Mouse (Mus musculus) R1 (cell line): ENCODE measurements around the gene Gtf2f1.

ENCODE experiments used
- DNase-seq: peaks from one replicate; pipeline ENCODE4 v3.0.0-alpha.2; 2018; ENCODE audit warnings: low read depth, low spot score

Gtf2f1 gene

DNA sequence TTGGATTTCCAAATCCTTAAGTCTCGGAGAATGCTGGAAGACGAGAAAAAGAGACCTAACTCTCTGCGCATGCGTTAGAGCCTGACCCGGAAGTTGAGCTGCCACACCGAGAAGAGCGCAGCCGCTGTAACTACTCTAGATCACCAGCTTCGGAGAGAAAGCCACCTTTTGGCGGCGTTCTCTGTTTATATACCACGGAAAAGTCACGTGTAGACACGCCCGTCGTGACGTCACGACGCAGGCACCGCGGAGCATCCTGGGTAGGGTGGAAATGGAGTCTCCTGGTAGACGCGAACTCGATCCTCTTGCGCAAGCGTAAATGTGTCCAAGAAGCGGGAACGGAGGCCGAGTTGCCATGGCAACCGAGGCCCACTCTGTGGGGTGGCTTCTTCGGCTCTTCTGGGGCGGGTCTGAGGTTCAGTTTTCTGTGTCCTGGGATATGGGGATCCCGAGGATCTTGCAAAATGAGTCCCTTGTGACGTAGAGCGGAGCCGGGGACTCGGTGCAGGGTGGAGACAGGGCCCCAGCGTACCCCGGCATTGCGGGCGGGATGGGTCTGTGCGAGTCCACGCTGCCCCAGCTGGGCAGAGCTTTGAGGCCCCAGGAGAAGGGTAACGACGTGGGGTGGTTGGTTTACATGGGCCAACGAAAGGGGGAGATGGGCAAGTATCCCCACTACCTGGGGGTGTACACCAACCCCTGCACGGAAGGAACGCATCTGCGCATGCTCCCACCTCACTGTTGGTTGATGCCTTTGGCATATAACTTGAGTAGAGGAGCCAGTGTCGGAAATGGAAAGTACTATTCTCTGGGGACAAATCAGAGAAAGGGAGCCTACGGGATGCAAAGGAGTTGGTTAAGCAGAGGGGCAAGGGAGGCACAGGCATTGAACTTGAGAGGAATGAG, at the start of gene Gtf2f1, which contains the start of gene Gm17949:
TSS of gene Gtf2f1 (minus strand) at position 53 of the 906 bp plus-strand sequence.
TSS of gene Gm17949 (plus strand) at position 234 of the 906 bp plus-strand sequence.
- DNase-seq: peak; percentile 99

DNA sequence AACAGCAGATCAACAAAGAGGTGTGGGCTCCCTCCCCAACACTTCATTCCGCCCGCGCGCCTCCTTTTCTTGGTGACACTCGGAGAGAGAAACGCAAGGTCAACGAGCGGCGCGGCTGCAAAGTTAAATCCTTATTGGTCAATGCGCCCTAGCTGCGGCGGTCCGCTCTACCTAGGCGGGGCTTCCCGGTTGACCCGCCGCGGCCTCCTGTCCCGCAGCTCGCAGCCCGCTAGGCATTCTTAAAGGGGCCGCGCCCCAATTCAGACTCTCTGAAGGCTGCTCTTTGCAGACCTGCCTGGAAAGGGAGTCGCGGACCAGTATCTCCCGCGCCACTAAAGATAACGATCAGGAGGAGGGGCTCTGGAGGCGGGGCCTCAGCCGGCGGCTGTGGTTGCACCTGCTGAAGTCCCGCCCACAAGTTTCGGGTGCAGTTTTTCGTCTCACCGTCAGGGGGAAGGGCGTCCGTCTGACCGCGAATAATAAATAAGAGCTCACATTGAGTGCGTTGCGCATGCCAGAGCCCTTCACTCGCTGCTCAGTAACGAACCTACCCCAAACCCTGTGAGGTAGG, 49.2 kb upstream of the Gtf2f1 start:
- DNase-seq: peak; percentile 98

DNA sequence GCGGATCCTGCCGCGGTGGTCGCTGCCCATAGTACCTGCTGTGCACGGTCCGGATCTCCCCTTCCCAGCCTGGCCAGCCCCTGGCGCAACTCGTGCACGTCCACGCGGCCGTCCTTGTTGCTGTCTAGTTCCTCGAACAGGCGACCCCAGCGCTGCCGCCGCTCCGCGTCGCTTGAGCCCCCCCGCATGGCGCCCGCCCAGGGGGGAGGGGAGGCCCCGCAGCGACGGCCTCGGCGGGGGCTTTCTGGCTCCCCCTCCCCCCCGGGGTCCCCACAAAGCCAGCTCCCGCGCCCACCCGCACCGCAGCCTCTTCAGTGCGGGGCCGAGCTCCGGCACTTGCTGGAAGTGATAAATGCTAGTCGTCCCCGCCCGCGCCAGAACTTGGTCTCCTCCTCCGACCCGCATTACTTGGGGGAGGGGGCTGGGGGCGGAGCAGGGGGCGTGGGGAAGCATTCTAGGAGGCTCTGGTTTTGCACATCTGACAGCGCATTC, 48.4 kb upstream of the Gtf2f1 start, which contains the start of gene Slc25a23:
TSS of gene Slc25a23 (minus strand) at position 378 of the 492 bp plus-strand sequence.
- peak; percentile 92 for DNase-seq

DNA sequence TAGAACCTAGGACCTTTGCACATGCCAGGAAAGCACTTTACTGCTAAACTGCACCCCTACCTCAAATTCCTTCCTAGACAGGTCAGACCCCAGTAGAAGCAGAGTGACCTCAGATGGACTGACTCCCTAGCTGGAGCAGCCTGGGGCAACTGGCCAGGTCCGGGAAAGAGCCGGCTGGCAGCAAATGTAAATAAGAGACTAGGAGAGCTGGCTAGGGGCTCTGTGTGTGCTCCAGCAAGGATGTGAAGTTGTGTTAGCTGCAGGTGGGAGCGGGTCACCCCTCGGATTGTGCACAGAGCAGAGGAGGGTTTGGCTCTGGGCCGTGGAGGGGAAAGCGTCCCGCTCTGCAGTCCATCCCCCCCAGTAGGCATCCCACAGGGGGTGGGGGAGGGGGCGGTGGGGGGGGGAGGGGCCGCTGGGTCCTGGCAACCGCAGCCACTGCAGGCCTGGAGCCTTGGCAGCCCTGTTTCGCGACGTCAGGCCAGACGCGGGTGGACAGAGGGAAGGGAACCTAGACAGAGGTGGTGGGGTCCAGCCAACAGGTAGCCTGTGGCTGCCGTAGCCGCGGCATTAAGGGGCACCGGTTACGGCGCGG, 47.9 kb upstream of the Gtf2f1 start, which contains the start of gene Crb3:
TSS of gene Crb3 (plus strand) at position 215 of the 595 bp plus-strand sequence.
- no peak for DNase-seq

DNA sequence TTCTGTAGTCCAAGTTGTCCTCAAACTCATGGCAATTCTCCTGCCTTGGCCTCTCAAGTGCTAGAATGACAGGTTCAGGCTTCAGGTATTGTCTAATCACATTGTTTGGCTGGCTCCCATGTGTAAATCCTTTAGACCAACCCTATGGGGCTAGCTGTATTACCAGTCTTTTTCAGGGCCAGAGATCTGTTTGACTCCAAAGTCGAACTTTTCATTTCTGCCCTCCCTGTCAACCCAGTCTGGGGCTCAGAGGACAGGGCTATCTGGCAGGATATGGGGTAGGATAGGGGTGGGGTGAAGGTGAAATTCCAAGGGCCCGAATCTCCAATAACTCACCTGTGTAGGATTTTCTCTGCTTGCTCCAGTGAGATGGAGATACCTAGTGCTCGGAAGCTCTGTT, 45.2 kb upstream of the Gtf2f1 start:
- no peak for DNase-seq

DNA sequence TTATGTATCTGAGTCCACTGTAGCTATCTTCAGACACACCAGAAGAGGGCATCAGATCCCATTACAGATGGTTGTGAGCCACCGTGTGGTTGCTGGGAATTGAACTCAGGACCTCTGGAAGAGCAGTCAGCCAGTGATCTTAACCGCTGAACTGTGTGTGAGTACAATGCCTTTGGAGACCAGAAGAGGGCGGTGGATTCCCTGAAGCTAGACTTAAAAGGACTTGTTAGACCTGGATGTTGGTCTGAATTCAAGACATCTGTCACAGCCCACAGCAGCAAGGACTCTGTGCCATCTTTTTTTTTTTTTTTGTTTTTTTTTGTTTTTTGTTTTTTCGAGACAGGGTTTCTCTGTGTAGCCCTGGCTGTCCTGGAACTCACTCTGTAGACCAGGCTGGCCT, 40.6 kb upstream of the Gtf2f1 start:
- peak; percentile 84 for DNase-seq

DNA sequence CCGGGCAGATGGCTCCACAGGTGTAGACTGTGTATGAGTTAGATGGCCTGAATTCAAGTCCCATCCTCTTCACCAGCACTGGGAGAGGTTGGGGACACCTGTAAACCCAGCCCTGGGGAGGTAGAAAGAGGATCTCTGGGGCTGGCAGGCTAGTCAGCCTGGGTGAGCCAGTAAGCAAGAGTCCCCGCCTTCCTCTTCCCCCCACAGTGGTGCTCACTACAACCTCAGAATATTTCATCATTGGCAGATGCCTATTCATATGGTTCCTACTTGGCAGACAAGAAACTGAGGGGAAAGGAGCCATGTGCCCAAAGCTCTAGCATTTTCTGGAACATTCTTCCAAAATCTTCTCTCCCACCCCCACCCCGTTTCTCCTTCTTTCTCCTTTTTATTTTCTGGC, 37.7 kb upstream of the Gtf2f1 start:
- DNase-seq: no peak

DNA sequence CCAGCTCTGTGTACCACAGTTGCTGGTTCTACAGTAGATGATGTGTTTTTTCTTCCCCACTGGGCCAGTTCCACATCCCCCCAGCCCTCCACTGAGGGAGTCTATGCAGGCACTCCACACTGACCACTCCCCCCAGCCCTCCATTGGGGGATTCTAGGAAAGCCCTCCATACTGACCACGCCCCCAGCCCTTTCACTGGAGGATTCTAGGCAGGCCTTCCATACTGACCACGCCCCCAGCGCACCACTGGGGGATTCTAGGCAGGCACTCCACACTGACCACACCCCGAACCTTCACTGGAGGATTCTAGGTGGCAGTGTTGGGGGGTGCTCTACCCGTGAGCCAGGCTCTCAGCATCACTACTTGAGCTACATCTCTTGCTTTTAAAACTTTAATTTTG, 36.3 kb upstream of the Gtf2f1 start:
- DNase-seq: peak; percentile 99

DNA sequence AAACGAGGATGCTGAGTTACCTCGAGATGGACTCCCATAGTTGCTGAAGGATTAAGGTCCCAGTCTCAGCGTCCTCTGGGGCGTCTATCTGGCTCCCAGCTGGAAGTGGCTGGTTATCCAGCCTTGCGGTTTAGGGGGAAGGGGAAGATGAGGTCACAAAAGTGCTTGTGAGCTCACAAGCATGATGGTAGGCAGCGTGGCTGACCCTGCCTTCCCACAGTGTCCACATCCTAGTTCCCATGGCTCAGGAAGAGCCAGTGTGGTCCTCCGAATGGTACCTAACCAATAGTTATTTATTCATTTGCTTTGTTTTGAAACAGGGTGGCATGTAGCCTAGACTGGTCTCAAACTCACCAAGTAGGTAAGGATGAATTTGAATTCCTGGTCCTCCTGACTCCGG, 30.5 kb upstream of the Gtf2f1 start, which contains the start of gene Slc25a41:
TSS of gene Slc25a41 (minus strand) at position 101 of the 400 bp plus-strand sequence.
- DNase-seq: no peak

DNA sequence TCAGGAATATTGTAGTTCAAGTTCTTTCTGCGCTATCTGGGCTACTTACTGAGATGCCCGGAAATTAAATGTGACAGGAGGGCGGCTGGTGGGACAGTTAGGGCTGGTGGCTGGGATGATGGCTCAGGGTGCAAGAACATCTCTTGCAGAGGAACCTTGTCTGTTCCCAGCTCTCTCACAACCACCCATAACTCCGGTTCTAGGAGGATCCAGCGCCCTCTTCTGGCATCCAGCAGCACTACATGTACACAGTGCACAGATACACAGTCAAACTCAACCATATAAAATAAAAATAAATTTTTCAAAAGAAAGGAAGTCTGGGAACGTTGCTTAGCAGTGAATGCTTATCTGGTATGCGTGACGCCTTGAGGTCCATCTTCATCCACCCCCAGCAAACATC, 27.9 kb upstream of the Gtf2f1 start:
- DNase-seq: peak; percentile 77

DNA sequence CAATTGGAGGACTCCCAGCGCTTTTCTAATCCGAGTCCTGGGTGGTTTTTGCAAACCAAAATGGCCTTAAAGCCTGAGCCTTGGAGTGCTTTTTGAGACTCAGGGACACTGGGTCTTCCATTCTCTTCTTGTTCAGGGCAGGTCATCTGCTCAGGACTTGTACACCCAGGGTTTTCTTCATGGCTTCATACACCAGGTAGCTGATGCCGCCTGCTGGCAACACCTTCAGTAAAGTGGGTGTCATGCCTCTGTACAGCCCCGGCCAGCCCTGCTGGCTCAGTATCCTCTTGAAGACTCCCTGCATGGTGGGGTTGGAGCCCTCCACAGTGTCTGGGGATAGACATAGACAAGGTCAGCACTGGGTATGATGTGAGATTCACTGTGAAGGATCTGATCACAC, 21.8 kb upstream of the Gtf2f1 start:
- DNase-seq: no peak

DNA sequence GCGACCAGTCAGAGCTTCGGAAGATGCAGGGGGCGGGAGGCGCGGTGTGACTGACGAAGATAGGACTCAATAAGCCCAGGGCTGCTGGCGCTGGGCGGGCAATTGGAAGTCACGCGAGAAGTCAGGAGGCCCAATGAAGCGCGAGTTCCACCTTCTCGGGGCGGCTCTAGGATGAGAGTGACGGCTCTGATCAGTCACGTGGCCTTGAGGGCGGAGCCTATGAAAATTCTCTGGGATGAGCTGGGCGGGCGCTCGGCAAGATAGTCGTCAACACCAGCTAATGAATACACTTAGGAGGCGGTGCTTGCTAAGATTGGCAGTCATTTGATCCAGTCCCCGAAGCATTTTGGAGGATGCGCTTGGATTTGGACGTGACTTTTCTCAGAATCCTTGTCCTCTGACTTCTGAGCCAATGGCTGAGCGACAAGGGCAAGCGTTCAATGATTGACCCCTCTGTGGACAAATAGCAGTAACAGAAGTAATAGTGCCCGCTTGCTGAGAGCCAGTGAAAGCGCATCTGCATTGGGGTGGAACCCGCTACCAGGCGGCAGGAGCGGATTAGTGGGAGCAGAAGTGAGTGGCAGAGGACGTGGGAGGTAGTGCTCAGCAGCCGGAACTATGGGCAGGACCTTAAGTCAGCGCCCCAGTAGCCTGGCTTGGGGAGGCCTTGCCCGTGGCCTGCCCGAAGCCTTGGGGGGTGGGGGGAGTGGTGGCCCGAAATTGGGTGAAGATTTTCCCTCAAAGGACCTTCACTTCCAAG, 20.8 kb upstream of the Gtf2f1 start:
- DNase-seq: peak; percentile 100

DNA sequence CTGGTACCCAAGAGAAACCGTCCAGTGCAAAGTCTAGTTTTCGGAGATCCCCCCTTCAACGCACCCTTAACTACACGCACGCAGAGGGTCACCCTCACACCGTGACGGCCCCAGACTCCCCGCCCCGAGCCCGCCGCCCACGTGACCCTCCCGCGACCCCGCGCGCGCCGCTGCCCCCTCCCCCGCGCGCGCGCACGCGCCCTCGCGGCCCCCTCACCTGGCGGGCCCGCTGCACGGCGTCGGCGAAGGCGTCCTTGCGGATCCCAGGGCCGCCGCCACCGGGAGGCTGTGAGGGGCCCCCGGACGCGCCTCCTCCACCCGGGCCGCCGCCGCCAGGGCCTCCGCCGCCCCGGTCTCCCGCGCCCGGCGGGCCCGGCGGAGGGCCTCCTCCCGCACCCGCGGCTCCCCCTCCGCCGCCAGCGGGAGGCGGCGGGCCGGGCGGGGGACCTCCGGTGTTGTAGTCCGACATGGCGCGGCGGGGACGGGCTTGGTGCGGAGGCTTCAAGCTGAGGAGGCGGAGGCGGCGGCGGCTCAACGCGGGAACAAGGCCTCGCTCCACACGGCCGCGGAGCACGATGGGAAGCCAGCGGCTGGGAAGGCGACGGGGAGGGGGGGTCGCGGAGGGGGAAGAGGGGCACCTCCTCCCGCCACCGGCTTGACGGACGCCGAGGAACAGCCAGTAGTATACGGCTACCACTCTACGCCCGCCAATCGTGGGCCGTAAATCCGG, 20.0 kb upstream of the Gtf2f1 start, which contains the start of gene Khsrp:
TSS of gene Khsrp (minus strand) at position 592 of the 730 bp plus-strand sequence.
- peak; percentile 46 for DNase-seq

DNA sequence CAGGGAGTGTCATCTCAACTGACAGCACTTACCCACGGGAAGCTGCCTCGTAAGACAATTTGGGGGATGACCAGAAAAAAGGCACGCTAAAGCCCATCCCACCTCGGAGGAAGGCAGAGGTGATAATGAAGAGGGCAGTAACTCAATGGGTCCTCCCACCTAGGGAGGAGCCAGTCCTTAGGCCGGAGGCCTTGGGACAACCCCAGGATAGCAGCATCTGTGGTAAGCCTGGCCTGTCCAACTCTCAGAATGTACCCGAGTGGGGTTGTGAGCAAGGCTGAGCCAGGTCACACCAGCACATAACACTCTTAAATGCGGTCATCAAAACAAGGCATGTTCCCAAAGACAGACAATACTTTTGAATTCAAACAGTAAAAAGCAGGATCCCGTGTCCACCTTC, 18.6 kb upstream of the Gtf2f1 start:
- DNase-seq: peak; percentile 68

DNA sequence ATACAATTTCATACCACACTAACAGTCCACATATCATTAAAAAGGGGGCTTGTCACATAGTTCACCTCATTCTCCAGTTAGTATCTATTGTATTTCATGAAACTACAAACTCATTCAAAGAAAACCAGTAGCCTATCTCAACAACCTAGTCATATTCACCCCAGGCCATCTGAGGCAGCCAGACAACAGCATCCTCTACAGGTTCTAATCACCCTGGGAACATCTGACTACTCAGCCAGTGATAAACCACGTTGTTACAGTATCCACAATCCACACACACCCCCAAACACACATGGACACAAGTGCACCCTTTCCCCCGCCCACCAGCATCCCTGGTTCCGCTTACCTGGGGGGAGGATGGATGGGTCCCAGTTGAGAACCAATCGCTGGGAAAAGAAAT, 16.4 kb upstream of the Gtf2f1 start:
- DNase-seq: no peak

DNA sequence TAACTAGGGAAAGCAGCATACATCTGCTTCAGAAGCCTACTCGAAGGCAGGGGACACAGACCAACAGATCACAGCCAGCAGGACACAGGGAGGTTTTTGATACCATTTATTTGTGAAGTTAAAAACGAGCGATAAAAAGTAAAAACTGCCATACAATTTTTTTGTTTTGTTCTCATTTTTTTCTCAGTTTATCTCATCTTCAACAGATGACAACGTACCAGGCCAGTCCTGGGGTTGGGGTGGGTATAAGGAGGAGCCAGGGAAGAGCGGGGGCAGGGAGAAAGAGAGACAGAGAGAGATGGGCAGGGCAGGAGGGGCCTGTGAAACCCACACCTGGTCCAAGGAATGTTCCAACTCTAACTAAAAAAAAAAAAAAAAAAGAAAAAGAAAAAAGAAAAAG, 9.9 kb upstream of the Gtf2f1 start:
- DNase-seq: no peak

DNA sequence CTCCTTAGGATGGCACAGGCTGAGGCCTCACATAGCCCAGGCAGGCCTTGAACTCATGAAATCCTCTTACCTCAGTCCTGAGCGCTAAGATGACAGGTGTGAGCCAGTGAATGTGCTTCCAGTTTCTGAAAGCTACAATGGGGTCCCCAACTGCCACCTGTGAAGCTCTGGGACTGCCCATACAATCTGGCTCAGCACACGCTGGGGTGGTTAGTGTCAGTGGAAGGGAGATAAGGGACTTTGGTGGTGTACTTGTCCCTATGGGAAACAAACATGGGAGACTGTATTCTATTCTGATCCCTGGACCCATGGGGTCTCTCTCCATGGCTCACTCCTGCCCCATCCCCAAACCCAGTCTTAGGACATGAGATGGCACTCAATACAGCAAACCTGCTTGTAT, 8.6 kb upstream of the Gtf2f1 start:
- no peak for DNase-seq

DNA sequence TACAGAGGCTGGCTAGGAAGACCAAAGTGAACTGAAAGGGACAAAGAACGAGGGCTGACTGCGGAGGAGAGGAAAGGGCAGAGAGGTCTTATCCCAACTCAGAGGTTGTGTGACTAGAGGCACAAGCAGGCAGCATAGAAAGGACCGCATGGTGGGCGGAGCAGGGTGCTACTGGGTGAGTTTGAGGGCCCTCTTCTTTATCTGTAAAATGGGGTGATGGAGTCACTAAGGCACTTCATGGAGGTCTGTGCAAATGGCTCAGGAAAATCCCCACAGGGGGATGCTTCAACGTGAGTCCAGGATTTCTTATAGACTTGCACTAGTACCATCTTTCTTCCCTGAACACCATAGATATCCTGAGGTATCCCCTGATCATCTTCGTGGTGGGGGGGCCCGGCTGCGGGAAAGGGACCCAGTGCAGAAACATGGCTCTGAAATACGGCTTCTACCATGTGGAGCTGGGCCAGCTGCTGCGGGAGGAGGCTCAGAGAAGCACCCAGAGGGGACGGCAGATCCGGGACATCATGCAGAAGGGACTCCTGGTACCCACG, 1.2 kb upstream of the Gtf2f1 start:
- DNase-seq: no peak

DNA sequence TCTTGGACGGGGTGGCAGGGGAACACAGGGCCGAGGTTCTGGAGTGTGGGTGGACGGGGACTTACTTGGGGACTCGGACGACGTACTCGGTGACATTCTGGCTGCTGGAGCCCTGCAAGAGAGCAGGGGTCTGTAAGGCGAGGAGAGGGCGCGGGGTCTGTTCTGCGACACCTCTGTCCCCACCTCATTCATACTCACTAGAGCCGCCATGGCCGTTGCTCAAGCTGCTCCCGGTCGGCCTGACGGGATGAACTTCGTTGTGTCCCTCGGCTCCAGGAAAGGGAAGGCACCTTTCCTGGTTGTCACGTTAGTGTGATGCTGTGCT, 215 bp downstream of the Gtf2f1 start:
- DNase-seq: no peak

DNA sequence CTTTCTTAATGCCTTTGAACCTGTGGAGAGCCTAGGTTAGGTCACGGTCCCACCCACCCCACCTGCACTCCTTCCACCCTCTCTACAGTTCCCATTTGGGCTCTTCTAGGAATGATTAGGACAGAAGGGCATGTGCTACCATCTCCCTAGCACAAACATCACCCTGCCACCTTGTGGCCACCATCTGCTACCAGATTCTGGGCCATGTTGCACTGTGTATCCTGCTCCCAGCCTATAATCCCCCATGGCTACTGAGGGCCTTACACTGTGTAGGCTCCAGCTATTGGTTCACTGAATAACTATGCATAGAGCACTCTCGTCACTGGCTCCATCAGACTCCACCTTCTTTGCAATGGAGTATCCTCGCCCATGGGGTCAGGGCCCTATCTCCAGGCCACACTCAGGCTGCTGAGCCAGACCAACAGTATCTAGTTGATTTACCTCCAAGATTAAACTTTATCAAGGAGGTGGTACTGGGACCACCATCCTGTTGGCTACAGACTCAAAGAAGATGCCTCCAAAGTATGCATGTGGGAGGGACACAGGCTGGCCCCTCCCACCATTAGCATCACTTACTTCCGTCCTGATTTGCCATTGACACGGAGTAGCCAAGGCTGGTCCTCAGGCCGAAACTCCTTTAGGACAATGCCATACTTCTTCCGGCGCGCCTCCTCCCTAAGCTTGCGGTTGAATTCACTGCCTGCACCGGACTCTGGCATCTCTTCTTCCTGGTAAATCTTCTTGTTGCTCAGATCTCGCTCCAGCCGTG, 3.8 kb downstream of the Gtf2f1 start:
- DNase-seq: peak; percentile 80
